Mouse (Mus musculus) MEL (cell line): ENCODE data around the gene Prr15l. TPM values are rescaled to one million over a fixed set of nuclear protein-coding genes. Genes with fewer than 3 reads are reported as not detected.

Experiments used
- DNase-seq: peaks from one replicate; pipeline ENCODE4 v3.0.0; 2011; ENCODE audit warnings: low read depth, low spot score
- H3K27ac ChIP-seq: 2 replicates; pipeline ENCODE4 v1.5.1; 2012; ENCODE audit warnings: low read depth, mild to moderate bottlenecking, control low read depth, low read length, moderate library complexity; ENCODE audit not compliant: control insufficient read depth
- H3K27me3 ChIP-seq, 2 experiments: fragments of 150-350 bp in 1 of 2; sonication (generic) in 1 of 2; 2 replicates each; pipeline ENCODE4 v1.6.1; 2012; ENCODE audit warnings: low read length in 2 of 2, mild to moderate bottlenecking in 2 of 2, improper control_type of control experiment in 1 of 2, moderate library complexity in 1 of 2; ENCODE audit not compliant: insufficient read depth in 2 of 2, control insufficient read depth in 1 of 2
- H3K36me3 ChIP-seq, 2 experiments: 2 replicates each; pipeline ENCODE4 v1.6.1; 2012 to 2014; ENCODE audit warnings: low read length in 2 of 2, improper control_type of control experiment in 1 of 2, inconsistent platforms in 1 of 2, mild to moderate bottlenecking in 1 of 2; ENCODE audit not compliant: insufficient read depth in 2 of 2, control insufficient read depth in 1 of 2
- H3K4me1 ChIP-seq, 2 experiments: fragments of 150-350 bp in 1 of 2; sonication (generic) in 1 of 2; 2 replicates each; pipeline ENCODE4 v1.6.1; 2012; ENCODE audit warnings: low read length in 2 of 2, improper control_type of control experiment in 1 of 2, mild to moderate bottlenecking in 1 of 2; ENCODE audit not compliant: insufficient read depth in 2 of 2, control insufficient read depth in 1 of 2
- H3K4me3 ChIP-seq, 2 experiments: fragments of 150-350 bp in 1 of 2; sonication (generic) in 1 of 2; 2 replicates each; pipeline ENCODE4 v1.5.1; 2012; ENCODE audit warnings: low read depth in 2 of 2, low read length in 2 of 2, mild to moderate bottlenecking in 2 of 2, moderate library complexity in 2 of 2, control low read depth in 1 of 2, improper control_type of control experiment in 1 of 2; ENCODE audit not compliant: control insufficient read depth in 1 of 2, insufficient read depth in 1 of 2
- H3K79me2 ChIP-seq: 2 replicates; pipeline ENCODE4 v1.6.1; 2012; ENCODE audit warnings: mild to moderate bottlenecking, low read length, moderate library complexity; ENCODE audit not compliant: control insufficient read depth, poor library complexity, insufficient read depth
- H3K9ac ChIP-seq: 2 replicates; pipeline ENCODE4 v1.6.1; 2012; ENCODE audit warnings: low read depth, mild to moderate bottlenecking, control low read depth, low read length, moderate library complexity; ENCODE audit not compliant: control insufficient read depth, poor library complexity, severe bottlenecking
- H3K9me3 ChIP-seq: fragments of 150-350 bp; sonication (generic); replicated peaks from 2 replicates; pipeline ENCODE4 v1.6.1; 2012; ENCODE audit warnings: mild to moderate bottlenecking, low read length, improper control_type of control experiment, moderate library complexity; ENCODE audit not compliant: insufficient read depth
- BHLHE40 ChIP-seq: IDR thresholded peaks from 2 replicates; pipeline ENCODE4 v1.6.1; 2012; ENCODE audit warnings: low read depth, mild to moderate bottlenecking, inconsistent platforms, low read length, improper control_type of control experiment, borderline replicate concordance
- CHD1 ChIP-seq: IDR thresholded peaks from 2 replicates; pipeline ENCODE4 v1.6.1; 2012; ENCODE audit warnings: low read depth, mild to moderate bottlenecking, inconsistent platforms, low read length, improper control_type of control experiment
- CHD2 ChIP-seq: IDR thresholded peaks from 2 replicates; pipeline ENCODE4 v1.6.1; 2011; ENCODE audit warnings: low read length, improper control_type of control experiment
- CTCF ChIP-seq, 3 experiments: IDR thresholded peaks in 2 of 3; conservative IDR thresholded peaks in 1 of 3; 2 replicates each; pipeline ENCODE4 v1.5.1; 2011 to 2012; ENCODE audit warnings: low read length in 3 of 3, low read depth in 2 of 3, mild to moderate bottlenecking in 2 of 3, improper control_type of control experiment in 1 of 3, inconsistent platforms in 1 of 3, mixed read lengths in 1 of 3, moderate library complexity in 1 of 3; ENCODE audit not compliant: control insufficient read depth in 1 of 3, insufficient read depth in 1 of 3, poor library complexity in 1 of 3, severe bottlenecking in 1 of 3
- ELF1 ChIP-seq: IDR thresholded peaks from 2 replicates; pipeline ENCODE4 v1.6.1; 2014; ENCODE audit warnings: low read depth, mild to moderate bottlenecking, inconsistent platforms, low read length, improper control_type of control experiment, moderate library complexity
- EP300 ChIP-seq, 2 experiments: IDR thresholded peaks; 2 replicates each; pipeline ENCODE4 v1.6.1; 2011; ENCODE audit warnings: improper control_type of control experiment in 2 of 2, low read length in 2 of 2, low read depth in 1 of 2, mild to moderate bottlenecking in 1 of 2
- ETS1 ChIP-seq: IDR thresholded peaks from 2 replicates; pipeline ENCODE4 v1.6.1; 2012; ENCODE audit warnings: low read depth, mild to moderate bottlenecking, inconsistent platforms, low read length, improper control_type of control experiment, moderate library complexity
- GABPA ChIP-seq: IDR thresholded peaks from 2 replicates; pipeline ENCODE4 v1.6.1; 2012; ENCODE audit warnings: low read depth, mild to moderate bottlenecking, inconsistent platforms, low read length, improper control_type of control experiment, moderate library complexity
- GATA1 ChIP-seq: IDR thresholded peaks from 2 replicates; pipeline ENCODE4 v1.6.1; 2011; ENCODE audit warnings: low read depth, low read length, improper control_type of control experiment
- HCFC1 ChIP-seq: IDR thresholded peaks from 2 replicates; pipeline ENCODE4 v1.6.1; 2012; ENCODE audit warnings: low read depth, mild to moderate bottlenecking, inconsistent platforms, low read length, improper control_type of control experiment, moderate library complexity
- JUND ChIP-seq: IDR thresholded peaks from 2 replicates; pipeline ENCODE4 v1.6.1; 2011; ENCODE audit warnings: low read depth, mild to moderate bottlenecking, improper control_type of control experiment, low read length
- KAT2A ChIP-seq: conservative IDR thresholded peaks from 2 replicates; pipeline ENCODE4 v1.6.1; 2012; ENCODE audit warnings: low read depth, low read length, improper control_type of control experiment, inconsistent platforms
- MAFK ChIP-seq: IDR thresholded peaks from 2 replicates; pipeline ENCODE4 v1.6.1; 2011; ENCODE audit warnings: low read depth, mild to moderate bottlenecking, low read length, improper control_type of control experiment, borderline replicate concordance
- MAX ChIP-seq: IDR thresholded peaks from 2 replicates; pipeline ENCODE4 v1.6.1; 2011; ENCODE audit warnings: low read length, improper control_type of control experiment
- MAZ ChIP-seq: IDR thresholded peaks from 2 replicates; pipeline ENCODE4 v1.6.1; 2012; ENCODE audit warnings: low read depth, mild to moderate bottlenecking, inconsistent platforms, low read length, improper control_type of control experiment
- MEF2A ChIP-seq: IDR thresholded peaks from 2 replicates; pipeline ENCODE4 v1.6.1; 2014; ENCODE audit warnings: low read depth, mild to moderate bottlenecking, inconsistent platforms, low read length, improper control_type of control experiment; ENCODE audit not compliant: poor library complexity, insufficient replicate concordance, severe bottlenecking; ENCODE audit errors: extremely low read depth
- MXI1 ChIP-seq: IDR thresholded peaks from 2 replicates; pipeline ENCODE4 v1.6.1; 2011; ENCODE audit warnings: mild to moderate bottlenecking, low read depth, low read length, improper control_type of control experiment
- MYB ChIP-seq: IDR thresholded peaks from 2 replicates; pipeline ENCODE4 v1.6.1; 2011; ENCODE audit warnings: mild to moderate bottlenecking, low read depth, low read length, improper control_type of control experiment
- MYC ChIP-seq: IDR thresholded peaks from 2 replicates; pipeline ENCODE4 v1.6.1; 2011; ENCODE audit warnings: low read depth, mild to moderate bottlenecking, low read length, improper control_type of control experiment, moderate library complexity
- NELFE ChIP-seq: IDR thresholded peaks from 2 replicates; pipeline ENCODE4 v1.6.1; 2011; ENCODE audit warnings: low read depth, low read length, improper control_type of control experiment
- NRF1 ChIP-seq: IDR thresholded peaks from 2 replicates; pipeline ENCODE4 v1.6.1; 2014; ENCODE audit warnings: low read depth, mild to moderate bottlenecking, inconsistent platforms, low read length, improper control_type of control experiment, moderate library complexity; ENCODE audit not compliant: poor library complexity, insufficient read depth, severe bottlenecking
- POLR2A ChIP-seq, 2 experiments: IDR thresholded peaks; 2 replicates each; pipeline ENCODE4 v1.6.1; 2011 to 2012; ENCODE audit warnings: low read length in 2 of 2, mild to moderate bottlenecking in 2 of 2, control low read depth in 1 of 2, improper control_type of control experiment in 1 of 2, low read depth in 1 of 2, moderate library complexity in 1 of 2; ENCODE audit not compliant: control insufficient read depth in 1 of 2, insufficient read depth in 1 of 2, poor library complexity in 1 of 2
- POLR2AphosphoS2 ChIP-seq: IDR thresholded peaks from 2 replicates; pipeline ENCODE4 v1.6.1; 2011; ENCODE audit warnings: low read length, improper control_type of control experiment
- POLR2AphosphoS5 ChIP-seq: IDR thresholded peaks from 2 replicates; pipeline ENCODE4 v1.6.1; 2012; ENCODE audit warnings: low read depth, borderline replicate concordance, mild to moderate bottlenecking, inconsistent platforms, low read length, moderate library complexity, mixed read lengths
- RAD21 ChIP-seq: IDR thresholded peaks from 2 replicates; pipeline ENCODE4 v1.6.1; 2011; ENCODE audit warnings: mild to moderate bottlenecking, low read depth, low read length, improper control_type of control experiment
- RCOR1 ChIP-seq: IDR thresholded peaks from 2 replicates; pipeline ENCODE4 v1.6.1; 2012; ENCODE audit warnings: low read depth, mild to moderate bottlenecking, inconsistent platforms, low read length, improper control_type of control experiment
- SIN3A ChIP-seq: IDR thresholded peaks from 2 replicates; pipeline ENCODE4 v1.6.1; 2012; ENCODE audit warnings: low read length, improper control_type of control experiment, inconsistent platforms
- SMC3 ChIP-seq: IDR thresholded peaks from 2 replicates; pipeline ENCODE4 v1.6.1; 2011; ENCODE audit warnings: low read depth, low read length, improper control_type of control experiment
- TAL1 ChIP-seq: IDR thresholded peaks from 2 replicates; pipeline ENCODE4 v1.6.1; 2012; ENCODE audit warnings: mild to moderate bottlenecking, inconsistent platforms, low read length, moderate library complexity, mixed read lengths
- TBP ChIP-seq: IDR thresholded peaks from 2 replicates; pipeline ENCODE4 v1.8.0; 2011; ENCODE audit warnings: low read depth, low read length, improper control_type of control experiment
- TCF12 ChIP-seq: IDR thresholded peaks from 2 replicates; pipeline ENCODE4 v1.6.1; 2014; ENCODE audit warnings: low read depth, mild to moderate bottlenecking, inconsistent platforms, low read length, improper control_type of control experiment, moderate library complexity
- UBTF ChIP-seq: IDR thresholded peaks from 2 replicates; pipeline ENCODE4 v1.6.1; 2012; ENCODE audit warnings: low read depth, mild to moderate bottlenecking, inconsistent platforms, low read length, improper control_type of control experiment, moderate library complexity, borderline replicate concordance; ENCODE audit not compliant: insufficient read depth
- USF1 ChIP-seq: IDR thresholded peaks from 2 replicates; pipeline ENCODE4 v1.6.1; 2014; ENCODE audit warnings: low read depth, mild to moderate bottlenecking, inconsistent platforms, low read length, improper control_type of control experiment, moderate library complexity
- USF2 ChIP-seq, 2 experiments: IDR thresholded peaks; 2 replicates each; pipeline ENCODE4 v1.6.1; 2011 to 2012; ENCODE audit warnings: improper control_type of control experiment in 2 of 2, low read length in 2 of 2, borderline replicate concordance in 1 of 2, inconsistent platforms in 1 of 2, low read depth in 1 of 2, mild to moderate bottlenecking in 1 of 2; ENCODE audit not compliant: insufficient read depth in 1 of 2
- ZC3H11A ChIP-seq: IDR thresholded peaks from 2 replicates; pipeline ENCODE4 v1.6.1; 2012; ENCODE audit warnings: low read depth, mild to moderate bottlenecking, inconsistent platforms, low read length, improper control_type of control experiment
- ZKSCAN1 ChIP-seq: IDR thresholded peaks from 2 replicates; pipeline ENCODE4 v1.6.1; 2012; ENCODE audit warnings: low read depth, mild to moderate bottlenecking, inconsistent platforms, low read length, improper control_type of control experiment, moderate library complexity
- ZMIZ1 ChIP-seq: IDR thresholded peaks from 2 replicates; pipeline ENCODE4 v1.6.1; 2012; ENCODE audit warnings: low read depth, mild to moderate bottlenecking, inconsistent platforms, low read length, improper control_type of control experiment, moderate library complexity
- ZNF384 ChIP-seq: IDR thresholded peaks from 2 replicates; pipeline ENCODE4 v1.6.1; 2012; ENCODE audit warnings: low read depth, mild to moderate bottlenecking, inconsistent platforms, low read length, improper control_type of control experiment
- polyA plus RNA-seq, 2 experiments: library from polyadenylated mRNA; stranded (reverse) in 1 of 2; unstranded in 1 of 2; fragments of >175 nt in 1 of 2; fragments of >200 nt in 1 of 2; gene quantifications; 2 replicates each; pipeline versions ENCODE4 v1.2.1 to v1.2.4; 2012; ENCODE audit warnings: low replicate concordance in 2 of 2, low read depth in 1 of 2; ENCODE audit not compliant: insufficient read length in 2 of 2, insufficient read depth in 1 of 2, missing spikeins in 1 of 2
- total RNA-seq: library from RNA; depleted of rRNA; stranded (reverse); fragments of 300-350 nt; gene quantifications from 2 replicates; pipeline ENCODE4 v1.2.3, GENCODE M21; 2012

Prr15l gene
- total and polyA plus RNA-seq, 3 experiments, result 0.08 to 0.19 TPM; not detected in 1

- peaks cover 4% of the 10 kb centered on the region for H3K79me2 ChIP-seq
- H3K4me3 ChIP-seq, result peak overlapping the region; percentile 54 to 64
- H3K9ac ChIP-seq, result peak overlapping the region; percentile 75
- peak overlapping the region; percentile 81 for H3K27ac ChIP-seq
- peaks cover 2 to 23% of the 10 kb centered on the region in 2 experiments; a peak in 3 of 4 replicates for H3K4me1 ChIP-seq
- DNase-seq, result peak; percentile 70
- H3K9me3 ChIP-seq, result no peaks in the 10 kb centered on the region
- H3K27me3 ChIP-seq, result no peaks in the 10 kb centered on the region
- peaks cover 0 to 6% of the 10 kb centered on the region in 2 experiments; a peak in 2 of 4 replicates for H3K36me3 ChIP-seq
- TF ChIP-seq NRF1 (no peak), HCFC1 (no peak), KAT2A (no peak), RCOR1 (peak; percentile 27; the same call in 1 of the 2 replicates), MAX (no peak), MYC (no peak), RAD21 (no peak), MYB (no peak), TCF12 (peak; percentile 76), USF2 (IDR thresholded peaks at IDR 0.05; ENCODE audit: borderline replicate concordance in 1 of 2, insufficient read depth in 1 of 2, low read depth in 1 of 2, low read length in 2 of 2) (no peak), ELF1 (no peak), MAZ (no peak), SIN3A (no peak), ZKSCAN1 (no peak), EP300 (IDR thresholded peaks at IDR 0.05; ENCODE audit: low read depth in 1 of 2, low read length in 2 of 2) (peak; percentile 52 to 58; a peak in 3 of 4 replicates), ZNF384 (no peak), ZC3H11A (no peak), MEF2A (no peak), USF1 (no peak), MAFK (no peak), POLR2AphosphoS2 (no peak), TAL1 (peak; percentile 80), POLR2AphosphoS5 (no peak), TBP (0 out of 2 replicates have a peak, but pooled peaks have one; percentile 31), NELFE (no peak), POLR2A (IDR thresholded peaks at IDR 0.05; ENCODE audit: control insufficient read depth in 1 of 2, insufficient read depth in 1 of 2, low read depth in 1 of 2, low read length in 2 of 2, poor library complexity in 1 of 2) (no peak), JUND (no peak), ETS1 (0 out of 2 replicates have a peak, but pooled peaks have one; percentile 7), GABPA (no peak), MXI1 (no peak), CHD2 (no peak), BHLHE40 (no peak), ZMIZ1 (no peak), GATA1 (peak; percentile 65), UBTF (no peak), CTCF (IDR thresholded peaks at IDR 0.05 in 2 of 3, conservative IDR thresholded peaks at IDR 0.05 in 1 of 3; ENCODE audit: control insufficient read depth in 1 of 3, insufficient read depth in 1 of 3, low read depth in 2 of 3, low read length in 3 of 3, poor library complexity in 1 of 3, severe bottlenecking in 1 of 3) (no peak), CHD1 (no peak), SMC3 (no peak)
Measured at GRCm38 (mm10) chr11:96917415-96917814, 10.5 kb upstream of the Prr15l start.
